Mouse (Mus musculus) brain, embryonic 14.5 days (tissue): ENCODE measurements at regions not wholly inside any gene's neighbourhood (a gene's known extent, or its start where the extent isn't known, plus 50 kb on each side); places are given as distances from the start of the nearest gene placed in this dataset.

Experiments used
- DNase-seq: peaks from one replicate; pipeline ENCODE4 v3.0.0-alpha.2; 2011; ENCODE audit warnings: low read depth
- CTCF ChIP-seq: fragments of 200-500 bp; IDR thresholded peaks from 2 replicates; pipeline ENCODE4 v1.5.1; 2012; ENCODE audit warnings: inconsistent platforms, mild to moderate bottlenecking, moderate library complexity, borderline replicate concordance; ENCODE audit not compliant: insufficient read depth, insufficient read length; ENCODE audit errors: extremely low read depth
- POLR2A ChIP-seq: fragments of 200-500 bp; IDR thresholded peaks from 2 replicates; pipeline ENCODE4 v1.6.1; 2012; ENCODE audit warnings: mild to moderate bottlenecking, inconsistent platforms, borderline replicate concordance; ENCODE audit not compliant: poor library complexity, insufficient read depth, insufficient read length, severe bottlenecking; ENCODE audit errors: extremely low read depth

- no peak for DNase-seq
Observed at GRCm38 (mm10) chr12:110221679-110222078, 57.2 kb upstream of the Dio3 start.

GRCm38 (mm10) chr12:110224250-110224649 is 54.6 kb upstream of the Dio3 start:
- TF ChIP-seq CTCF: no peak
- TF ChIP-seq POLR2A: no peak
- peak; percentile 37 for DNase-seq

More at GRCm38 (mm10) chr12:110221679-110222078, 57.2 kb upstream of the Dio3 start:
- no peak for TF ChIP-seq CTCF
- TF ChIP-seq POLR2A: no peak

- TF ChIP-seq CTCF: no peak
- no peak for TF ChIP-seq POLR2A
- peak; percentile 46 for DNase-seq
Observed at GRCm38 (mm10) chr12:110228011-110228411, 50.9 kb upstream of the Dio3 start.
